Mouse (Mus musculus) embryo, embryonic 10.5 days (tissue): Measurements from ENCODE around the gene Atp2c1.

ENCODE experiments used
- DNase-seq: peaks from one replicate; pipeline ENCODE4 v3.0.0-alpha.2; 2015; ENCODE audit warnings: low spot score

Atp2c1 gene

DNA sequence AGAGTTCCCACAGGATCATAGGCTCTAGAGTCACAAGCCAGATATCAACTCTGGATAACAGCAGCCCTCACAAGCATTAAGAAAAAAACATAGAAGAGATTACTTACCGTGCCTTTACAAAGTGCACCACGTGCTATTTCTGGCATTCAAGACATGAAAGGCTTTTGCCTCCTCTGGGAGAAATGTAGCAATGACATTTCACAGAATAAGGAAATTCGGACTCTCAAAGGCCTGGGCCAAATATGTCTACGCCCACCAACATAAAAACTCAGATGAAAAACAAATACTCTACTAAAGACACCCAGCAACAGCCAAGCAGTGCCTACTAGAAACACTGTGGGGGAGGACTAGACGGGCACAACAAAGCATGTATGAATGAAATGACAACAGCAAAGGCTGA, 38.8 kb downstream of the Atp2c1 start:
- DNase-seq, result no peak

DNA sequence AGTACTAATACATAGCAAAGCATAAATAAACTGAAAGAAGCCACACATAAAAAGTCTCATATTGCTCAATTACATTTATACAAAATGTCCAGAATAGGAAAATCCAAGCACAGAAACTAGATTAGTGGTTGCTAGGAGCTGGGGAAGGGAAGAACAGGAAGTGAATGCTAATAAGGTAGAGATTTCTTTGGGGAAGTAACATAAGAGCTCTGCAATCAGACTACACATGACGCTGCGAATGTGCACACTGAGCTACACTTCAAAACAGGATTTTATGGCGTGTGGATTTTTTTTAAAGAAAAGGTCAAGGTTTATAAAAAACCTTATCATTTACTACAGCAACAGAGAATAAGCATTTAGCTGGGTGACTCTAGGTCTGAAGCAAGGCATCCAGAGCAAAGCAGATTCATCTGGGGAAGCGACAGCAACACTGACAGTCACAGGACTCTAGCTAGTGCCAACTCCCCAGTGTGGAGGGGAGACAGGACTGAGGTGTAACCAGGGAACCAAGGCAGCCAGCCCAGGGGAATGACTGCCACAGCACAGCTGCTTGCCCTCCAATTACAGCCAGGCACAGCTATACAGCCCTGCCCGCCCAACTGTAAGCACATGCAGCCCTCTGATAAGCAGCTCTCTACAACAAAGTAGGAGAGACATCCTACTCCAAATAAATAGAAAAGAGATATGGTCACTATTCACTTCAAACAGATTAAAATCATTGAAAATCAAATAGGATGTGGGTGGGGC, 42.6 kb downstream of the Atp2c1 start:
- no peak for DNase-seq

DNA sequence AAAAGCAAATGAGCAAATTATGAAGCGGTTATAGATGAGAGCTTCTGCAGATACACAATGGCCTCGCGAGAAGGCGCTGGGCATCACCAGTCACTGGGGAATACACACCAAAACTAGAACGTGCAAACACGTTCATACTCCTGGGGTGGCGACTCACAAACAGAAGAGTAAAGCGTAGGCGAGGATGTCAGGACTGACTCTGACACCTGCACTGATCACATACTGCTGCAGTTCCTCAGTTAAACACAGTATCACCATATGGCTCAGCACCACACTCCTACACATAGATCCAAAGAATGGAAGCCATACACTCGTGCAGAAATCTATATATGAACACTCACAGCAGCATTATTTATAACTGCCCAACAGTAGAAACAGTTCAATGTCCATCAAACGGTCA, 43.2 kb downstream of the Atp2c1 start:
- DNase-seq, result no peak

DNA sequence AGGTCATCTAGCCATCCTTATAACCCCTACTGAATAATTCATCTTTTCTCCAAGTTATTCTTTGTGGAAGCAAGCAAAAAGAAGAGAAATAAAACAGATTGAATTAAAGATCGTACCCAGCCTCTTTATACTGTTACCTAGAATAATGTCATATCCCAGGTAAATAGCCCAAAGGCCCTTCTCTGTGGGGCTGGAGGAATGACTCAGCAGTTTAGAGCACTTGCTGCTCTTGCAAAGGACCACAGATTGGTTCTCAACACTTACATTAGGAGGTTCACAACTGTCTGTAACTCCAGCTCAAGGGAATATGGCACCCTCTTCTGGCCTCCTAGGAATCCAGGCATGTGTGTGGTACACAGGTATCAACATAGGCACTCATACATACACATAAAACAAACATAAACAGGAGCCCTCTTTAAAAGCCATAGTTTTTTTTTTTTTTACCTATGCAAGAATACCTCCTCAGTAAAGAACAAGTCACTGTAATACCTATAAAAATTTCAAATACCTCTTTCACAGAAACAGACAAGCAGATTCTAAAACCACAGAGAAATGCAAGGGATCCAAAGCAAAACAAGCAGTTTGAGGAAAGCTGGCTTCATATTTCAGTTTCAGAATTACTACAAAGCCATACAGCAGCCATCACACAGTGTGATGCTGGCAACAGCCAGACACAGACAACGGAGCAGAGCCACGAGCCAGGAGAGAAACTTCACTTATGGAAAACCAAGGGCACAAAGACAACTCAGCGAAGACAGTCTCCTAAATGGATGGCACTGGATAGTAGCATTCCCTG, 44.2 kb downstream of the Atp2c1 start:
- DNase-seq, result no peak

DNA sequence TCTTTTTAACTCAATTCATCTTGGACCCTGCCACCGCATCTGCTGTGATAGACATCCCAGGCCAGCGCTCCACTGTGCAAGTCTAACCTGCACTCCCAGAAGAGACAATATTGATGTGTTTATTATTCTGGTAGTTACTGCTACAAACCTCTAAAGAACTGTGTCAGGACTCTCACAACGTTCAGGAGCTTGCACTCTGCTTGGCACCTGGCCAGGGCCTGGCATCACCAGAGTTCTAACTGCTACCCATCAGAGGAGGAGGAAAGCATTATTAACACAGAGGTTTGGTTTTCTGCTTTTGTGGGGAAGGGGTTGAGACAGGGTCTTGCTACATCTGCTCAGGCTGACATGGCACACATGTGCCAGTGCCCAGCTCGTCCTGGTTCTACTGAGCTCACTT, 45.0 kb downstream of the Atp2c1 start:
- DNase-seq, result no peak

DNA sequence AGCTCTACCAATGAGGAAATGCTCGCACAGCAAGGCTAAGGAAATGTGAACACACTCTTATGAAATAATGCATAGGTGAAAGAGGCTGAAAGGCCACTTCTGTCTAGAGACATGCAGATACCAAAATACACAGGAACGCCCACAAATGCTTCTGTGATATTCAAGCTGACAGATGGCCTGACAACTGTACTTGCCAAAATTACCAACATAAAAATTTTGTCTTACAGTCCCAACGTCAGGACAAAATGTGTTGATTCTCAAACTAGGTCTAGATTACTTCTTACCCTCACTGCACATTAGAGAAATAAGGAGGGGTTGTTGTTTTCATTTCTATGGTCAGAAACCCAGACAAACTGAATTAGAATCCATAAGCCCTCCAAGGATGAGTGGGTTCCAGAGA, 51.0 kb downstream of the Atp2c1 start:
- no peak for DNase-seq

DNA sequence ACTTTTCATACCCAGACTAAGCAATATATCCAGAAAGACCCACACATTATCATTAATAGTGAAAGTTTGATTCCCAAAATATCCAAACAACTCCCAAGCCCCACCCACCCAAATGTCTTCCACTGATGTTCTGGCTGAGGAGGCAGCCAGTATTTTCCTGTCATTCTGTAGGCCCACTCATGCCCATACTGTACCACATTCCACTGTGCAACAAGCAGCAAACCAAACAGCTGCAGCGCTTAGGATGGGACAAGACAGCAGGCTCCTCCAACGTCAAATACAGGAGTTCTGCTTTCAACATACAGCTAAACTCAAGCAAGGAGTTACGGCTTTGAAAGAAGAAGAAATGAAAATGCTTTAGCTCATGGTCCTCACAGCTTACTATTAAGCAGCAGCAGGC, 52.2 kb downstream of the Atp2c1 start:
- DNase-seq, result no peak

DNA sequence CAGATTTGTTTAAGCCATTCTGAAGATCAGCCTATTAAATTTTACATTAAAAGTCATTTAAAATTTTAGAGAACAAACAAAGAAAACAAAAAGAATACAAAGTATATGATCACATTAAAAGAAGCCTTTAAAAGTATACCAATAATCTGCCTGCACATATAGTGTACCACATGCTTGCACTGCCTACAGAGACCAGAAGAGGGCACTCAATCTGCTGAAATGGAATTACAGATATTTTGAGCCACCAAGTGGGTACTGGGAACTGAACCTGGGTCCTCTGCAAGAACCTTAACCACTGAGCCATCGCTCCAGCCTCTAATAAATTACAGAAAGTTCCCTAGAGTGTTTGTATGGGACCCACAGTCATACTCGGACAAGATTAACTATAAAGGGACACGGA, 59.3 kb downstream of the Atp2c1 start:
- no peak for DNase-seq

DNA sequence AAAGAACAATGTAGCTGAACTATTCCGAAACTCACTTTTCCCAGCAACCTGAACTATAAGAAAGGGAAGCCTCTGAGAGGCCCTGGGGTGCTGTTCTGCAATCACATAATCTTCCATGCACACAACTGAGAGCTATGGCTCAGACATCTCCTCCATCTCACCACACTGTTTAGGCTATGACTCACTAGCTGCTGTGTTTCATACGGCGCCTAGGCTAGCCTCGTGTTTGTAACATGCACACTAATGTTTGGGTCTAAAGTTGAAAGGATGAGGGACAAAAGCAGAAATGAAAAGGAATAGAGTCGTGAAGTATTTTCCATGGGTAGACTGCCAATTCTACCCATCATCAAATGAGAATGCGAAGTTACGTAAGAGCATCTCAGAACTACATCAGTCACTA, 65.6 kb downstream of the Atp2c1 start:
- DNase-seq, result no peak

DNA sequence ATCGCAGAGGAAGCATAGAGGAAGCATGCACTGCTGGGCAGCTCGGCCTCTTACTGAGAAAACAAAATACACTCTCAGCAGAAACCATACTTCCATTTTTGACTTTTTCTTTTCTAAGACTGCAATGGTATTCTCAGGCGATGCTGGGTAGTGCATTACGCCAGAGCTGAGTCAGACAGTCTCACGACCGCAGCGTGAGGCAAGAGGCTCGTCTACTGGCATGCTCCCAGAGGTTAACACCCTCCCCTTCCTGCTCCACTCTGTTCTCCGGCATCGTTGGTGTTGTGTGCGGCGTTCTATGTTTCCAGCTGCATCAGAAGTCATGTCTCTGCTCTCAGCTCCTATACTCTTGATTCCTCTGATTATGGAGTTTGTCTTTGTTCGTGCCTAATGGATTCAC, 68.1 kb downstream of the Atp2c1 start:
- no peak for DNase-seq

DNA sequence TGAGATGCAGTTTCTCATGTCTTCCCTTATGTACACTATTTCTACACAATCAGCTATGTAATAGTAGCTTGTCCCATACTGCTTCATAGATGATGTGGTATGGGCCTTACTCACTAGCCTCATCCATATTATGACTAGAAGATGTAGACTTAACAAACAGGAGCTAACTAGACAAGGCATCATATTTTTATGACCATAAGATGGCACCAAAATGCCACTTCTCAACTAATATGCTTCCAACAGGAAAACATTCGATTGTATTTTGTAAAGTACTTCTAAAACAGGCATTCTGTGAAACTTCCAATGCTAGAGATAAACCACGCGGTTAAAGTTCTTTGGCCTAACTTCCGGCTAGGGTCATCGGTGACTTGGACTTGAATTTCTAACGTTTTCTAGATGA, 118.6 kb downstream of the Atp2c1 start:
- DNase-seq, result no peak

DNA sequence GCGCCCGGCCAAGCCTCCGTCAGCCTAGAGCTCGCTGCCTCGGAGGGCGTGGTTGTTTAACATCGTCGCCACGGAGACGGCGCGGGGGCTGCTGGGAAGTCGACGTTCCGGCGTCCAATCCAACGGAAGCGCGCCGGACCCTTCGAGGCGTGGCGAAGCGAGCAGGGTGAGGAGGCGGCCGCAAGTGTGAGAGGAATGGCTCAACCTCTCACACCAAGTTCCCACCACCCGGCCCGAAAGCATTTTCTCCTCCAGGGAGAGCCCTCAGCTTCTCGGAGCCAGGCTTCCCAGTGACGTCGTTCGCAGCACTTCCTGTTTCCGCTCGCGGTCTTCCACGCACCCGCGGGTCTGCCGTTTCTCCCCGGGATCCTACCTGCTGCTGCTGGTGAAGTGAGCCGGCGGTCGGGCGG, 131.9 kb downstream of the Atp2c1 start, which contains the start of the genes Aste1 and Nek11:
Aste1 (plus strand) TSS at position 175 of the 410 bp plus-strand sequence.
Nek11 (minus strand) TSS at position 307 of the 410 bp plus-strand sequence.
- peak; percentile 97 for DNase-seq

DNA sequence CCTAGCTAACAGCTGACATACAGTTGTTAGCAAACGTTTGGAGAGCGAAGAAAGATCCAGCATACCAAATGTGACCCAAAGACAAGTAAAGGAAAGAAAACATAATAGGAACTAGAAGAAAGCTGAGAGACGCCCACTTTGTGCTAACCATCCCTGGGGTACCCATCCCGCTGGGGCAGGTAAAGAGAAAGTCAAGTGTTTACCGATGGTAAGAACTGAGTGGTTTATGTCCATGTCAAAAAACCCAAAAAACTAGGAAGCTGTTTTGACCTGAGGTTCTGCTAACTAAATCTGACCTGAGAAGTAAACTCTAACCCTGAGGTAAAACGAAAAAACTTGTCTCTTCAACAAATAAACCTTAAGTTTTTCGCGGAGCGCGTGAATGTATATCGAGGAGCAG, 132.4 kb downstream of the Atp2c1 start:
- DNase-seq, result no peak

DNA sequence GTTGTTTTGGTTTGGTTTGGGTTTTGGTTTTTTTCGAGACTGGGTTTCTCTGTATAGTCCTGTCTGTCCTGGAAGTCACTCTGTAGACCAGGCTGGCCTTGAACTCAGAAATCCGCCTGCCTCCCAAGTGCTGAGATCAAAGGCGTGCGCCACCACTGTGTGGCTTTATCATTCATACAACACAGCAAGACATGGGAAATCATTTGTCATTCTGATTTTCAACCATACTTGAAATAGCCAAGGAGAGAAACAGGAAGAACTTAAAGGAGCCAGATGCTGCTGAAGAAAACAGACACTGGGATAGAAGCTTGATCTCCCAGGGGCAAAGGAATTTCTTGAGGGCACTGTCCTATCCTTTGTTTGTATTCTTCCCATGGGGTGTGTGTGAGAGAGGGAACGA, 136.5 kb downstream of the Atp2c1 start:
- no peak for DNase-seq

DNA sequence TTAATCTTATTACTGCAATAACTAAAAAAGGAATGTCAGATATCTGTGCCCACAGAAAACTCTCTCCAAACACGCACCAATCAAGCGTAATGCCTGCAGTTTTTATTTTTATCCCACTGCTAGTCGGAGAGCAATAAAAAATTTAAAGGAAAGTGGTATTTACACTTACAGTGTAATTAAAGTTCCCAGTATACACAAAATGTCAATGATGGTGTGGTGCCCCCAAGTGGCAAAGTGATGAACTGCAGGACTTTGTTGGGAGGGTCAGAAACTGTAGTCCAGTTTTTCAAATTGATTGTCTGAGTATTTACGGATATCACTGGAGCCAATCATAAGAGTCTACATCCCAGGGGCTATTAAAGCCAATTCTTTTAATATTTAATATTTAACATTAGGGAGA, 137.8 kb downstream of the Atp2c1 start:
- peak; percentile 86 for DNase-seq

DNA sequence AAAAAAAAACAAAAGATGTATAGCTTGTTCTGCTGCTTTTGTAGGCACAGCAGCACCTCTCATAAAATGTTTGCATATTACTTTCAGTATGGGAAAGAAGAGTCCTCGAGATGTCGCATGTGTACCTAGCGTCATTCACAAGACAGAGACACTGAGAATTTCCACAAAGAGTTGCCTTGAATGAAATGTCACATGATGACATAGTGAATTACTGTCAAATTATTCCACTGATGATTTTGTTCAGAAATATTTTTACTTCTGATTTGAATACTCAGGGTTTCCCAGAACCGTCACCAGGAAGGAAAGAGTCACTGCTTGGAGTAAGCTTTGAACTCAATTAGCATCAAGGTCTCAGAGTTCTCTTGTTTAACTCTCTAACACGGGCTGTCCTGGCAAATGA, 139.7 kb downstream of the Atp2c1 start:
- no peak for DNase-seq

DNA sequence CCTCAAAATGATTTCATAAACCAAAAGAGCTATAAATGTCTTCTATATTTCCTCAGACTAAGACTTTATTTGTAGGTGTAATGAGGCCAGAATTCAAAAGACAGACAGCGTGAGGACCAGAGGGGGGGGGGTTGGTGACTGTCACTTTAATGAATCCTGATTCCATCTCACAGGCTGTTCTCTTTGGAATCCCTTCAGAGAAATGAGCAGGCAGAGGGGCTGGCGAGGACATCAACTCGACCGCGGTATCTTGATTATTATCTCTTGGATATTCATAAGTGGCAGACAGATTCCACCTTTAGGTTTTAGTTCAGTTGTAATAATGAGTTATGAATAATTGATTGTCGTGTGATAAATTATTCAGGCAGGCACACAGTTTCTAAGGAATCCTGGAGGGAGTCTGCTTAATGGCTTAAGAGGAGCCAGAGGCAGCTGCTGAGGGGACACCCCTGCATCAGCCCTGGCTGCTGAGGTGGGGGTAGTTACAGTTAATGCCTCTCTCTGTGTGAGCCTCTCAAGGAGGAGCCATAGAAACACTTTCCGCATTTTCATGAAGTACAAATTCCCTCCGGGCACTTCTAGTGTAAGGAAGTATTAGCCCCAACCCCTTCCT, 147.5 kb downstream of the Atp2c1 start:
- DNase-seq, result no peak

DNA sequence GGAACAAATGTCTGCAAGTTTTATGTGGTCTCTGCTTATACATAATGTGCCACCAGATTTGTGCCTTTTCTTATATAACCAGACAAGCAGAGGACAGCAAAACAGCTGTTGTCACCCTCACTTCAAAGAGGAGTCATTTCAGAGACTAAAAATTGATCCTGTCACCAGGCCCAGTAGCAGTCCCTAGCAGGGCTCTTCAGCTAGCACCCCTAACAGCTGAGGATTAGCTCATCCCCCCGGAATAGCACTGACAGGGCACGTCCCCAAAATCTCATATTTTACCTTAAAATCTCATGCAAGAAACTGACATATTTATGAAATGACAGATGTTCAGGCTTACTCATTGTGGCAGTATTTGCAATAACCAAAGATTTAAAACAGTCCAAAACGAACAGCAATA, 149.5 kb downstream of the Atp2c1 start:
- no peak for DNase-seq

DNA sequence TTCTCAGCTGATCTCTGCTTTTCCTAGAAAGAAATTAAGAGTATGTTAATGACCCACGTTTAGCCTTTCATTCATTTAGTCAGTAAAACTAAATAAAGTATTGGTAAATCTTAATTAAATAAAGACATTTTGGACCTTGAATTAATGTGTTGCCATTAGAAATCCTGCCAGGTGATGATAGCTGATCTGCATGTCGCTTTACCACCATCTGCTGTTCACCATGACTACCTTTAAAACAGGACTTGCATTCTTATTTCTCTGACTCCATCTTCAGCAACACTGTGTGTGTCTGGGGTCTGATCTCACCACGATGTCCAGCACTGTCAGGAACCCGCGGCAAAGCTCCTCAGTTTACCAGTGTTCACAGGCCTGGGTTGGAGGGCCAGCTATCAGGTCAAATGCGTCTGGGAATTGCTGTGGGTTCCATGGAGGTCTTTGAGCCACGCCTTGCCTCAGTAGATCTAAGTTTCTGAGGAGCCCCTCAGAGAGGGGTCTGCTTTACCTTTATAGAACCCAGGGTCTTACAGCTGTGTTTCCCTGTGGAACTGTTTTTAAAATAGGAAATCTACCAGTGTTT, 150.1 kb downstream of the Atp2c1 start:
- no peak for DNase-seq

DNA sequence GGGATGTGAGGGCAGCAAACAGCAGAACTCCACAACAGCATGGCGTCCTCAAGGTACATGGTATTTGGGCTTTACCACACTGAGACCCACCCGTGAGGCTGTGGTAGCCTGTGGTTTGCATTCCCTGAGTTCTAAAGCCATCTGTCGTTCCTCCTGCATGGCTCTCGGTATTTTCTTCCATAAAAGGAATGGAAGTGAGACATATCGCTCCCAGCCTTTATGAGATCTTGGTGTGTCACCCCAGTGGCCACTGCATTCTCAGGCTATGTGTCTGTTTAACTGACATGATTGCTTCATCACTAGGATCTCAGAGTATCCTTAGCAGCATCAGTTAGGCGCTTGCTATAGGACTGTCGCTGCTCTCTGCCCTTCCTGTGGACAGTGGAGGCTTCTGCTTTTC, 150.7 kb downstream of the Atp2c1 start:
- no peak for DNase-seq

DNA sequence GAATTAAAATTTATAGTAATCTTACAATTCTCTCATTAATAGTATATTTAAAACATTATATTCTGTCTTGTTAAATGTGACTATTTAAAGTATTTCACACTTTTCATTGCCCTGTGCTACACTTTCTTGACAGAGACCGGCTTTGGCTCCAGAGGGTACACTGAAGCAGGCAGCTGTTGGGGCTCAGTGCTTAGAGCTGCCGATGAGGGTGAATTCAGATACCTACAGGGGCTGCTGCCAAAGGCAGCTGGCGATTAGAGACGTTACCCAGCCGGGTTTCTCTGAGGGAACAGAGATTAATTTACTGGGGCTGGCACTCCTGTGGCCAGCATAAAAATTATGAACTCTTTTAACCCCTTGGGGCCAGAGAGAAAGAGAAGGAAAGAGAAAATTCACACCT, 152.8 kb downstream of the Atp2c1 start:
- DNase-seq, result no peak

DNA sequence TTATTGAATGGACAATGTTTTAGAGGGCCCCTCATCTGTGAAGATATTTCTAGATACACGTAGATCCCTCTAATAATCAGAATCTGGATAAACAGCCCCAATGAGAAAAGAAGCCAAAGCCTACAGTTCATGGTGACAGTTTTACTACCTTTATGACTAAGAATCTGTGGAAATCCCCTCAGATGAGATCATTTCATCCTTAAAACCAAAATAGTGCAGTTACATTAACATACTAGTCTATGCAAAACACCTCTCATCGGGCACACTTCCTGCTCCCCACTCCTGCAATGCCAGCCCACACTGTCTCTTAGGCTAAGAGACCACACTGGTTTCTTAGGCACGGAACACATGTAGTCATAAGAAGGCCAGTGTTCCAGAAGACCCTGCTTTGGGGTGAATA, 158.5 kb downstream of the Atp2c1 start:
- no peak for DNase-seq

DNA sequence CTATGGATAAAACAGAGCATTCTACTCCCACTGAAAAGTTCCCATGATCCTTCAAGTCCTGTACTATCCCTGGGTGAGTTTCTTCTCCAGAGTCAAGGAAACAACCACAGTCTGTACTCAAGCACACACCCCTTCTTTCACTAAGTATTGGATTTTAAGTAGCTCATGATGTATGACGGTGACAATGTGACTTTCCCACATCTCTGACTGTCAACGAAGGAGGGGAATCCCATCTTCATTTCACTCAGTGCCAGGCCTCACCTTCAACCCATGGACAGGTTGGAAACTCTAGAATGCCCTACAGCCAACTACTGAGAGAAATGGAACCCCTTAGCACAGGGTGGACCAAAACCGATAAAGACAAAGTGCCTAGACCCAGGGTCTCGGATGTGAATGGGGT, 160.9 kb downstream of the Atp2c1 start:
- DNase-seq, result no peak
